ENCODE assay signal across 8 mouse cellular contexts in the genomic region with DNA sequence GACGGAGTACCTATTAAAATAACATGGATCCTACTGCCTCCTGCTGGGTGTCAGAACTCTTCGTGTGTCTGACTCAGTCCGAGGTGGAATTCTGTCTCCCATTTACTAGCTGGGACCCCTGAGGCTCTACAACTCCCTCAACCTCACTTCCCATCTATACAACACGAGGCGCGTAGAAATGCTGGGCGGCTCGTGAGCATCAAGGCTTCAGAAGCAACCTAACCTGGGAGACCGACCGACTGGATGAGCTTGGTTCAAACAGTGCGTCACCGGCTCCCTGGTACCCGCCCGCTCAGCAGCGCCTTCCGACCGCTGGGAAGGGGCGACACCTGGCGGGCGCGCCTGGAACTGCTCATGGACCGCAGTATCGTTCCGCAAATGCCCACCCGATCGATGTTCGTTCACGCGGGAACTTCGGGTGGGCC. TPM values are rescaled to one million over a fixed set of nuclear protein-coding genes. Genes with fewer than 3 reads are reported as not detected.
A peak's percentile ranks its signal among the peaks of the same experiment; 100 is the strongest.
DNase-seq lines count a peak whose midpoint lies in the region; ATAC-seq lines count a peak whose summit lies in the region.

No protein-coding gene starts in this region.

- H3K27ac ChIP-seq in intestine, embryonic 14.5 days (ENCODE audit: low read depth): no peak overlapping the region

- H3K27me3 ChIP-seq in intestine, embryonic 14.5 days (replicated peaks; ENCODE audit: control insufficient read depth, insufficient read depth, low read length): 0 out of 2 replicates have a peak, but pooled peaks cover 3% of the 10 kb centered on the region

- peak; percentile 87 to 96 for DNase-seq in adrenal gland, adult (ENCODE audit: inconsistent age in 2 of 2, low spot score in 1 of 2)
- peak; percentile 89 for DNase-seq in embryo, embryonic 10 days (ENCODE audit: low spot score)
- DNase-seq in gastrocnemius, postnatal 25 days: peak; percentile 74
- DNase-seq in intestine, embryonic 14.5 days (ENCODE audit: low spot score): peak; percentile 95
- DNase-seq in left cerebral cortex, postnatal 14 days (ENCODE audit: low spot score in 2 of 2): peak; percentile 78 to 89
- DNase-seq in mesoderm, embryonic 11.5 days (ENCODE audit: low read depth, low spot score): peak; percentile 84
- peak; percentile 84 for DNase-seq in right cerebral cortex, postnatal 25 days
- peak; percentile 82 to 86 for DNase-seq in urinary bladder, postnatal 36 days (ENCODE audit: low spot score in 2 of 2)

- H3K4me3 ChIP-seq in intestine, embryonic 14.5 days (ENCODE audit: low read depth, low read length): no peak overlapping the region; the same call in 1 of the 2 replicates

- intact Hi-C loops in left cerebral cortex, postnatal 14 days (cut with DNase I): no loop called here

- no peaks in the 10 kb centered on the region for H3K9me3 ChIP-seq in intestine, embryonic 14.5 days (ENCODE audit: control insufficient read depth, low read length)

- ATAC-seq in intestine, embryonic 14.5 days (replicated peaks; ENCODE audit: low FRiP score, low TSS enrichment, low read depth): peak; percentile 67

- H3K9ac ChIP-seq in intestine, embryonic 14.5 days (ENCODE audit: low read length): no peak overlapping the region

- no peaks in the 10 kb centered on the region for H3K36me3 ChIP-seq in intestine, embryonic 14.5 days (ENCODE audit: control insufficient read depth, insufficient read depth, low read length)

- H3K4me2 ChIP-seq in intestine, embryonic 14.5 days (ENCODE audit: low read length): peak overlapping the region; percentile 36

- H3K4me1 ChIP-seq in intestine, embryonic 14.5 days (replicated peaks; ENCODE audit: control insufficient read depth, insufficient read depth, low read length): peaks cover 3% of the 10 kb centered on the region; the same call in 1 of the 2 replicates

- WGBS in intestine, embryonic 14.5 days: 1% methylated on average over 30 of the region's 30 CpGs

RNA-seq across cellular contexts. Expression of gene Ptpn1, which starts 36.9 kb away (rescaled TPM):
- 10 to 100 TPM; 13.5 to 14.3 TPM for total RNA-seq in gastrocnemius, postnatal 25 days (2021)
- polyA plus RNA-seq in intestine, embryonic 14.5 days (2014; fragmentation: Nextera tagmentation; extraction: Ambion mirVana): 42.6 and 47.8 TPM in 2 replicates
- 10 to 100 TPM; 62.3 to 66.7 TPM for total RNA-seq in left cerebral cortex, postnatal 14 days (2021)

Comparison
In these comparisons a context has a peak if more than half of its experiments do, and no peak if none do; other contexts are left out.
1. RNA of gene Ptpn1, which starts 36.9 kb away (total RNA-seq): 62.3 to 66.7 TPM in left cerebral cortex, postnatal 14 days; 13.5 to 14.3 TPM in gastrocnemius, postnatal 25 days; every median in the first group is over 4 times any median in the second.
2. Peak in every context shown above with its lines, with median percentiles within 50 percentile points of each other: DNase-seq.